Mouse (Mus musculus) splenic B cell, adult 2 months (primary cell): ENCODE data around the gene 2310022A10Rik.

Source experiments
- DNase-seq: peaks from one replicate; pipeline ENCODE4 v3.0.0-alpha.2; 2011; ENCODE audit warnings: low read depth, low spot score
- H3K27me3 ChIP-seq: 2 replicates; pipeline ENCODE4 v1.6.1; 2012; ENCODE audit warnings: mild to moderate bottlenecking, low read length, moderate library complexity, mixed read lengths; ENCODE audit not compliant: control insufficient read depth, poor library complexity, insufficient read depth, severe bottlenecking
- H3K36me3 ChIP-seq: 2 replicates; pipeline ENCODE4 v1.6.1; 2012; ENCODE audit warnings: mild to moderate bottlenecking, low read length, moderate library complexity, mixed read lengths; ENCODE audit not compliant: control insufficient read depth, poor library complexity, insufficient read depth, severe bottlenecking

The 2310022A10Rik gene

DNA sequence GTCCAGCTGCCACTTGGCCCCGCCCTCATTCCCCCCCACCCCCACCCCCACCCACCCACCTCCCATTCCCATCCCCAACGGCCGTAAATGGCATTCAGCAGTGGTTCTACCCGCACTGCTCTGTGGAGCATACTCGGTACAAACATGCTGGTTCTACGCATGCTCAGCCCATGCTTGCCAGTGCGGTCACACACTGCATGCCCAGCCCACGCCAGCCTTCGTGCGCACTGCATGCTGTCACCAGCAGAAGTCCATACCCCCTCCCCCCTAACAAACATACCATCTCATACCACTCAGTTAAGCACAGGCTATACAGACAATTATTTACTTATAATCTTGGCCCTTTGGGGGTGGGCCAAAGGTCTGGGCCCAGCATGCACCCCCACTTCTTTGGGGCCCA is 21.3 kb upstream of the 2310022A10Rik start:
- no peaks in the 10 kb centered on the region for H3K27me3 ChIP-seq
- DNase-seq = no peak
- H3K36me3 ChIP-seq = peaks cover 15% of the 10 kb centered on the region

GRCm38 (mm10) chr7:27532480-27533050 is 20.5 kb upstream of the 2310022A10Rik start:
- Histone ChIP-seq H3K36me3 (peaks cover 15% of the 10 kb centered on the region), H3K27me3 (no peaks in the 10 kb centered on the region)
- no peak for DNase-seq

- DNase-seq = no peak
- Histone ChIP-seq H3K36me3 (peaks cover 15% of the 10 kb centered on the region), H3K27me3 (no peaks in the 10 kb centered on the region)
These were observed 17.6 kb upstream of the 2310022A10Rik start for GRCm38 (mm10) chr7:27535386-27535785.

- peak; percentile 31 for DNase-seq
- peaks cover 14% of the 10 kb centered on the region for H3K36me3 ChIP-seq
- no peaks in the 10 kb centered on the region for H3K27me3 ChIP-seq
These were observed 16.4 kb upstream of the 2310022A10Rik start for GRCm38 (mm10) chr7:27536618-27537017.

DNA sequence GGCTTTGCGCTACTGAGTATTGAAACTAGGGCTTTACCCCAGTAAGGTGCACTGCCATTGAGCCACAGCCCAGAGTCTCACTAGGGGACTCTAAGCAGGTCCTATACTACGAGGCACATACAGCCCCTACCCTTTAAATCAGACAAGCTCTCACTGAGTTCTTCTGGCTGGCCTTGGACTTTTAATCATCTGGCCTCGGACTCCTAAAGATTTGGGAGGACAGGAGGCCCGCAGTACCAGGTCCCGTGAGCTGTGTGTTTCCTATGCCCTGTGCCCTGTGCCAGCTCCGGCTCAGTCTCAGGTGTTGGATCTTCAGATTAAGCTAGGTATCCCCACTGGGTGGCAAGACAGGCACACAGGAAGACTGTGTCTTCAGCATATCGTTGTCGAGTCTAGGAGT is 15.0 kb upstream of the 2310022A10Rik start:
- DNase-seq = no peak
- Histone ChIP-seq H3K36me3 (peaks cover 9% of the 10 kb centered on the region; the same call in 1 of the 2 replicates), H3K27me3 (no peaks in the 10 kb centered on the region)

DNA sequence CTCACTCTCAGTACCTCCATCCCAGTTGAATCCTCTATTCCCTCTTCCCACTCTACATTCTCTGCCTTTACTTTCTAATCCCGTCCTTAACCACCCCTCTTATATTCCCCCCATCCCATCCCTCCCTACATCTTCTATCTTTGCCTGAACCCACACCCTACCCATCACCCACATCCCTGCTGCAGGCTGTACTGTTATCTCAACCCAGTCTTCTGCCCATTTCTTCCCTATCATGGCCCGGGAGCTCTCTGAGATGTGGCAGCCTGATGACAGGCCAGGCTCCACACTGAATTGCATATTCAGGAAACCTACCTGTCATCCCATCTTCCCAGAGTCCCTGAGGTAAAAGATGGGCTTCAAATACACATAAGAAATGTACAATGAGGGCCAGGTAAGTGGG is 14.2 kb upstream of the 2310022A10Rik start:
- Histone ChIP-seq H3K36me3 (peaks cover 9% of the 10 kb centered on the region; the same call in 1 of the 2 replicates), H3K27me3 (no peaks in the 10 kb centered on the region)
- DNase-seq = no peak

DNA sequence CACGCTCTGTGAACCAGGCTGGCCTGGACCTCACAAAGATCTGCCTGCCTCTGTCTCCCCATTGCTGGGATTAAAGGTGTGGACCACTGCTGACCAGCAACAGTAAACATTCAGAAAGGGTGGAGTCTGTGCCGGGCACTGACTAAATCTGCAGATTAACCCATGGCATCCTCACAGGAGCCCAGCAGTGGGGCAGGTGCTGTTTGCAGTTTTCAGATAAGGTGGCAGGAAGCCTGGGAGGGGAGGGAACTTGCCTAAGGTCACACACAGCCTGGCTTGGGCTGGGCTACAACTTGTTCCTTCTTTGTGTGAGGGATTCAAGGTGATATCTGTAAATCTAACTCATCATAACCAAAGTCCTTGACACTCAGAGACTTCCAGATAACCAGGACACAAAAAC is 12.5 kb upstream of the 2310022A10Rik start:
- H3K27me3 ChIP-seq = no peaks in the 10 kb centered on the region
- H3K36me3 ChIP-seq = peaks cover 5% of the 10 kb centered on the region; the same call in 1 of the 2 replicates
- DNase-seq = no peak

DNA sequence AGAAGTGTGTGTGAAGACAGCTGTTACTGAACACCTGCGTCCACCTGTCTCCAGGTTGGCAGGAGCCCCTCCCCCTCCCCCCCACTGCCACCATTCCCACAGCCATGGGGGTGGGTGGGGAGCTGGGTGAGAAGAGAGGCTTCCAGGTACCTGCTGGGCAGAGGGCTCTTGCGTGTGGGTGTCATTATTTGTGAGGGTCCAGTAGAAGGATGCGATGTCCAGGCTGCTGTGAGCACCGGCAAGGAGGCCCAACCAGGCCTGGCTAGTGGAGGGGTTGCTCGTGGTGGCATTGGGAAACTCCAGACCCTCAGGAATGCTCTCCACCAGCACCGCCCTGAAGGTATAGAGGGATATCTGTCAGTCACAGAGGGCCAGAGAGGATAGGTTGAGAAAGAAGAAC is 12.1 kb upstream of the 2310022A10Rik start:
- Histone ChIP-seq H3K36me3 (peaks cover 3% of the 10 kb centered on the region; the same call in 1 of the 2 replicates), H3K27me3 (no peaks in the 10 kb centered on the region)
- no peak for DNase-seq

DNA sequence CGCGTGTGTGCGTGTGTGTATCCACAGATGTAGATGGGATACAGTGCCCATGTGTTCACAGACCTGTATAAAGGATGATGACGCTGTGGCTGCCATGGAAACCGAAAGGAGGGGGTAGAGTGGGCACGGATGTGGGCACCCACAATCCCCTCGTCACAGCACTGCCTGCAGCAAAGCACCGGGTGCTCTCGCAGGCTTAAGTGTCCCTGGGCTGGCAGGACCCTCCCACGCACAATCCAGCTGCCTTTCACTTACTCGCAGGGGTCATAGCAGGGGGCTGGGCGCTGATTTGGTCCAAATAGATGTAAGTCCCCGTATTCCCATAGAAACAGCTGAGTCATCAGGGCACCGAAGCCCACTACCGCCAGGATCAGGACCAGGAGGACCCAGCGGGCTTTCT is 11.6 kb upstream of the 2310022A10Rik start:
- peak; percentile 91 for DNase-seq

DNA sequence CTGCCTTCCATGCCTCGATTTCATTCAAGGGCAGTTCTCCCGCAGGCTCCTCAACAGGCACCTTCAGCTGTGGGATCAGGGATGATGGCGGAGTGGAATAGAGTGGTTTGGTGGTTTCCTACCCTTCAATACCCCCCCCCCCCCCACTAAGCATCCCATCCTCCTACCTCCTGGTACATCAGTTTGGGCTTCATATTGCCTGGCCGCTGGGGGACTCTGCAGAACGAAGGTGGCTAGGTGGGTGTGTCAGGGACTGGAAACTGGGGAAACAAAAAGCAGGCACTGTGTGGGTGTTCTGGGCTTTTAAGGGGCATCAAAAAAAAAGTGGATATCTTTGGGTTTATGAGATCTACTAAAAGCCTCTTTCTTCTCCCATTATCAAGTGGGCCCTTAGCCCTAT is 11.1 kb upstream of the 2310022A10Rik start:
- no peak for DNase-seq
- no peaks in the 10 kb centered on the region for H3K27me3 ChIP-seq
- H3K36me3 ChIP-seq = no peaks in the 10 kb centered on the region

More for the DNA sequence above, 11.6 kb upstream of the 2310022A10Rik start:
- Histone ChIP-seq H3K36me3 (no peaks in the 10 kb centered on the region), H3K27me3 (no peaks in the 10 kb centered on the region)

GRCm38 (mm10) chr7:27542392-27543033 is 10.5 kb upstream of the 2310022A10Rik start:
- H3K36me3 ChIP-seq = no peaks in the 10 kb centered on the region
- DNase-seq = peak; percentile 90
- H3K27me3 ChIP-seq = no peaks in the 10 kb centered on the region

DNA sequence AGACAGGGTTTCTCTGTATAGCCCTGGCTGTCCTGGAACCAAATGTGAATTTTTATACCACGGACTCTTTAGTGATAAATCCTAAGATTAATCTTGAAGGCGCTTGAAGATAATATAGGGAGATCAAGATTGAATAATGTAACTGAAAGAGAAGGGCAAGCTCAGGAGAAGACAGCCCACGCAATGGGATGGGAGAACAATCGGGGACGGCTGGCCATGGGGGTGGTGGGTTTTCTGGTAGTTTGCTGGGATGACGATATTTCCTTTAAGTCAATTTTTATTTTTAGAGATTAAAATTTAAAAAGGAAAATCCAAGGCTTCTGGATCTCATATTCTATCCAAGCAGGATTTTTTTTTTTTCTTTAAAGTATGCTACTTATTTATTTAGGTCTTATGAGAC is 10.0 kb upstream of the 2310022A10Rik start:
- no peak for DNase-seq
- Histone ChIP-seq H3K27me3 (no peaks in the 10 kb centered on the region), H3K36me3 (no peaks in the 10 kb centered on the region)

- no peak for DNase-seq
- Histone ChIP-seq H3K36me3 (no peaks in the 10 kb centered on the region), H3K27me3 (no peaks in the 10 kb centered on the region)
These were observed 9.2 kb upstream of the 2310022A10Rik start for GRCm38 (mm10) chr7:27543851-27544250.

DNA sequence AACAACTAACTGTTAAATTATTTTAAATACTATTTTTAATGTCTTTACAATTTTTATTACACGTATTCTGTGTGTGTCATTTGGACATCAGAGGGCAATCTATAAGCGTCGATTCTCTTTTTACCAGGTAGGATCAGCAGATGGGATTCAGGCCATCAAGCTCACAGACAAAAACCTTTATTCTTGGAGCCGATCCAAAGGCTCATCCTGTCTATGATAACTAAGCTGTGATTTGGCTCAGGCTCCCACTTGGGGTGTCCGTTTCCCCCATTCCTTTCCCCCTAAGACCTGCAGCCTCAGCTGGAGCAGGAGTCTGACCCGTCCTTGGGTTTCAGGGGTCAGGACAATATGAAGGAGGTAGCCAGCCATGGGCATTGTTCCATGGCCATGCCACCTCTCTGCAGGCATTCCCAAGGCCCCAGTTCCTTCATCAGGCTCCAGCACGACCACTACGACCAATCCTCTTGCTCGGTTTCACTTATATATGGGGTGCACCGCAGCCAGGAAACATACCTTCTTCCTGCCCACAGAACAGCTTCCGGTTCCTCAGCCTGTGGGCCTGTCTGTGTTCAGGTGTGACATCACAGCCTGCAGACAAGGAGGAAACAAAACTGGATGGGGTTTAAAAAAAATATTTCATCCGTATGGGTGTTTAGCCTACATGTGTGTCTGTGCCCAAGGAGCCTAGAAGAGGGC is 8.2 kb upstream of the 2310022A10Rik start:
- no peaks in the 10 kb centered on the region for H3K36me3 ChIP-seq
- peak; percentile 92 for DNase-seq
- H3K27me3 ChIP-seq = no peaks in the 10 kb centered on the region

- Histone ChIP-seq H3K27me3 (no peaks in the 10 kb centered on the region), H3K36me3 (no peaks in the 10 kb centered on the region)
- DNase-seq = no peak
These were observed 3.4 kb upstream of the 2310022A10Rik start for GRCm38 (mm10) chr7:27549597-27549996.
